Mouse (Mus musculus): ENCODE results near the gene Nhlrc3. TPM values are rescaled to one million over a fixed set of nuclear protein-coding genes. Genes with fewer than 3 reads are reported as not detected.

The Nhlrc3 gene
- total RNA-seq, 1 experiment = 12.6 TPM

- H3K4me3 ChIP-seq (ENCODE audit: insufficient read depth in 1 of 2, low read depth in 1 of 2, low read length in 2 of 2, poor library complexity in 1 of 2, severe bottlenecking in 1 of 2) = no peak overlapping the region
- H3K9me3 ChIP-seq (ENCODE audit: control insufficient read depth, insufficient read depth, low read depth, low read length) = no peaks in the 10 kb centered on the region
- DNase-seq (ENCODE audit: low read depth, low spot score) = no peak
- TF ChIP-seq ZNF384 (IDR thresholded peaks at IDR 0.05; ENCODE audit: low read depth, low read length) (no peak), CHD2 (IDR thresholded peaks at IDR 0.05; ENCODE audit: low read depth, low read length) (no peak), HCFC1 (IDR thresholded peaks at IDR 0.05; ENCODE audit: borderline replicate concordance, insufficient read depth, low read length) (no peak), ZC3H11A (IDR thresholded peaks at IDR 0.05; ENCODE audit: borderline replicate concordance, low read depth, low read length) (no peak)
- no peak overlapping the region for H3K9ac ChIP-seq (ENCODE audit: insufficient read depth, low read depth, low read length, poor library complexity, severe bottlenecking)
- H3K27ac ChIP-seq (ENCODE audit: insufficient read depth, low read depth, low read length, poor library complexity, severe bottlenecking) = no peak overlapping the region
- in situ Hi-C loops (cut with MboI; ENCODE audit: low sequenced_read_pairs in 2 of 2, unreplicated experiment in 2 of 2) = no loop called here
- H3K4me1 ChIP-seq (ENCODE audit: control insufficient read depth in 2 of 2, insufficient read depth in 2 of 2, low read length in 2 of 2, poor library complexity in 1 of 2) = no peaks in the 10 kb centered on the region
- no peaks in the 10 kb centered on the region for H3K36me3 ChIP-seq (ENCODE audit: control insufficient read depth, insufficient read depth, low read length, poor library complexity, severe bottlenecking)
Observed at GRCm38 (mm10) chr3:53434610-53435009, 28.5 kb downstream of the Nhlrc3 start.

GRCm38 (mm10) chr3:53423576-53423975, 39.6 kb downstream of the Nhlrc3 start:
- H3K4me1 ChIP-seq (ENCODE audit: control insufficient read depth in 2 of 2, insufficient read depth in 2 of 2, low read length in 2 of 2, poor library complexity in 1 of 2) = peaks cover 3 to 8% of the 10 kb centered on the region in 2 experiments; a peak in 2 of 4 replicates
- TF ChIP-seq ZC3H11A (IDR thresholded peaks at IDR 0.05; ENCODE audit: borderline replicate concordance, low read depth, low read length) (no peak), ZNF384 (IDR thresholded peaks at IDR 0.05; ENCODE audit: low read depth, low read length) (no peak), MAFK (IDR thresholded peaks at IDR 0.05; ENCODE audit: insufficient read depth, low read depth, low read length) (no peak), HCFC1 (IDR thresholded peaks at IDR 0.05; ENCODE audit: borderline replicate concordance, insufficient read depth, low read length) (no peak), CHD2 (IDR thresholded peaks at IDR 0.05; ENCODE audit: low read depth, low read length) (no peak)
- H3K36me3 ChIP-seq (ENCODE audit: control insufficient read depth, insufficient read depth, low read length, poor library complexity, severe bottlenecking) = no peaks in the 10 kb centered on the region
- no peak overlapping the region for H3K27ac ChIP-seq (ENCODE audit: insufficient read depth, low read depth, low read length, poor library complexity, severe bottlenecking)
- H3K9me3 ChIP-seq (ENCODE audit: control insufficient read depth, insufficient read depth, low read depth, low read length) = no peaks in the 10 kb centered on the region
- DNase-seq (ENCODE audit: low read depth, low spot score) = no peak
- no peak overlapping the region for H3K9ac ChIP-seq (ENCODE audit: insufficient read depth, low read depth, low read length, poor library complexity, severe bottlenecking)
- in situ Hi-C loops (cut with MboI; ENCODE audit: low sequenced_read_pairs in 2 of 2, unreplicated experiment in 2 of 2) = no loop called here
- no peak overlapping the region for H3K4me3 ChIP-seq (ENCODE audit: insufficient read depth in 1 of 2, low read depth in 1 of 2, low read length in 2 of 2, poor library complexity in 1 of 2, severe bottlenecking in 1 of 2)

- TF ChIP-seq ZNF384 (IDR thresholded peaks at IDR 0.05; ENCODE audit: low read depth, low read length) (no peak), CHD2 (IDR thresholded peaks at IDR 0.05; ENCODE audit: low read depth, low read length) (no peak), MAFK (IDR thresholded peaks at IDR 0.05; ENCODE audit: insufficient read depth, low read depth, low read length) (no peak), ZC3H11A (IDR thresholded peaks at IDR 0.05; ENCODE audit: borderline replicate concordance, low read depth, low read length) (no peak), HCFC1 (IDR thresholded peaks at IDR 0.05; ENCODE audit: borderline replicate concordance, insufficient read depth, low read length) (no peak)
- DNase-seq (ENCODE audit: low read depth, low spot score) = peak; percentile 21
- Histone ChIP-seq H3K9ac (ENCODE audit: insufficient read depth, low read depth, low read length, poor library complexity, severe bottlenecking) (no peak overlapping the region), H3K27ac (ENCODE audit: insufficient read depth, low read depth, low read length, poor library complexity, severe bottlenecking) (no peak overlapping the region), H3K4me3 (ENCODE audit: insufficient read depth in 1 of 2, low read depth in 1 of 2, low read length in 2 of 2, poor library complexity in 1 of 2, severe bottlenecking in 1 of 2) (no peak overlapping the region), H3K36me3 (ENCODE audit: control insufficient read depth, insufficient read depth, low read length, poor library complexity, severe bottlenecking) (no peaks in the 10 kb centered on the region), H3K9me3 (ENCODE audit: control insufficient read depth, insufficient read depth, low read depth, low read length) (no peaks in the 10 kb centered on the region), H3K4me1 (ENCODE audit: control insufficient read depth in 2 of 2, insufficient read depth in 2 of 2, low read length in 2 of 2, poor library complexity in 1 of 2) (peaks cover 3 to 8% of the 10 kb centered on the region in 2 experiments; a peak in 2 of 4 replicates)
- in situ Hi-C loops (cut with MboI; ENCODE audit: low sequenced_read_pairs in 2 of 2, unreplicated experiment in 2 of 2) = no loop called here
Observed at GRCm38 (mm10) chr3:53422691-53423090, 40.4 kb downstream of the Nhlrc3 start.

GRCm38 (mm10) chr3:53421656-53422055, 41.5 kb downstream of the Nhlrc3 start:
- H3K27ac ChIP-seq (ENCODE audit: insufficient read depth, low read depth, low read length, poor library complexity, severe bottlenecking) = no peak overlapping the region
- H3K9ac ChIP-seq (ENCODE audit: insufficient read depth, low read depth, low read length, poor library complexity, severe bottlenecking) = no peak overlapping the region
- H3K9me3 ChIP-seq (ENCODE audit: control insufficient read depth, insufficient read depth, low read depth, low read length) = no peaks in the 10 kb centered on the region
- no peaks in the 10 kb centered on the region for H3K36me3 ChIP-seq (ENCODE audit: control insufficient read depth, insufficient read depth, low read length, poor library complexity, severe bottlenecking)
- TF ChIP-seq ZNF384 (IDR thresholded peaks at IDR 0.05; ENCODE audit: low read depth, low read length) (no peak), CHD2 (IDR thresholded peaks at IDR 0.05; ENCODE audit: low read depth, low read length) (no peak), ZC3H11A (IDR thresholded peaks at IDR 0.05; ENCODE audit: borderline replicate concordance, low read depth, low read length) (no peak), MAFK (IDR thresholded peaks at IDR 0.05; ENCODE audit: insufficient read depth, low read depth, low read length) (no peak), HCFC1 (IDR thresholded peaks at IDR 0.05; ENCODE audit: borderline replicate concordance, insufficient read depth, low read length) (no peak)
- DNase-seq (ENCODE audit: low read depth, low spot score) = peak; percentile 13
- peaks cover 3 to 8% of the 10 kb centered on the region in 2 experiments; a peak in 2 of 4 replicates for H3K4me1 ChIP-seq (ENCODE audit: control insufficient read depth in 2 of 2, insufficient read depth in 2 of 2, low read length in 2 of 2, poor library complexity in 1 of 2)
- in situ Hi-C loops (cut with MboI; ENCODE audit: low sequenced_read_pairs in 2 of 2, unreplicated experiment in 2 of 2) = no loop called here
- 0 out of 4 replicates have a peak overlapping the region, but pooled peaks of 1 of the 2 experiments have one; percentile 17 for H3K4me3 ChIP-seq (ENCODE audit: insufficient read depth in 1 of 2, low read depth in 1 of 2, low read length in 2 of 2, poor library complexity in 1 of 2, severe bottlenecking in 1 of 2)

GRCm38 (mm10) chr3:53417701-53418100, 45.4 kb downstream of the Nhlrc3 start:
- Histone ChIP-seq H3K4me3 (ENCODE audit: insufficient read depth in 1 of 2, low read depth in 1 of 2, low read length in 2 of 2, poor library complexity in 1 of 2, severe bottlenecking in 1 of 2) (no peak overlapping the region), H3K27ac (ENCODE audit: insufficient read depth, low read depth, low read length, poor library complexity, severe bottlenecking) (no peak overlapping the region), H3K9me3 (ENCODE audit: control insufficient read depth, insufficient read depth, low read depth, low read length) (no peaks in the 10 kb centered on the region), H3K36me3 (ENCODE audit: control insufficient read depth, insufficient read depth, low read length, poor library complexity, severe bottlenecking) (no peaks in the 10 kb centered on the region), H3K4me1 (ENCODE audit: control insufficient read depth in 2 of 2, insufficient read depth in 2 of 2, low read length in 2 of 2, poor library complexity in 1 of 2) (peaks cover 0 to 5% of the 10 kb centered on the region in 2 experiments; a peak in 1 of 4 replicates), H3K9ac (ENCODE audit: insufficient read depth, low read depth, low read length, poor library complexity, severe bottlenecking) (no peak overlapping the region)
- in situ Hi-C loops (cut with MboI; ENCODE audit: low sequenced_read_pairs in 2 of 2, unreplicated experiment in 2 of 2) = no loop called here
- TF ChIP-seq ZC3H11A (IDR thresholded peaks at IDR 0.05; ENCODE audit: borderline replicate concordance, low read depth, low read length) (no peak), ZNF384 (IDR thresholded peaks at IDR 0.05; ENCODE audit: low read depth, low read length) (no peak), MAFK (IDR thresholded peaks at IDR 0.05; ENCODE audit: insufficient read depth, low read depth, low read length) (no peak), CHD2 (IDR thresholded peaks at IDR 0.05; ENCODE audit: low read depth, low read length) (no peak), HCFC1 (IDR thresholded peaks at IDR 0.05; ENCODE audit: borderline replicate concordance, insufficient read depth, low read length) (no peak)
- no peak for DNase-seq (ENCODE audit: low read depth, low spot score)

All from ES-E14 (cell line).